Mouse (Mus musculus): ENCODE data around the gene Limch1. TPM values are rescaled to one million over a fixed set of nuclear protein-coding genes. Genes with fewer than 3 reads are reported as not detected.

Gene Limch1
- polyA plus RNA-seq (2011; ENCODE audit: insufficient read depth, insufficient read length, low read depth, missing spikeins) = 9.8 and 15.7 TPM in 2 replicates

DNA sequence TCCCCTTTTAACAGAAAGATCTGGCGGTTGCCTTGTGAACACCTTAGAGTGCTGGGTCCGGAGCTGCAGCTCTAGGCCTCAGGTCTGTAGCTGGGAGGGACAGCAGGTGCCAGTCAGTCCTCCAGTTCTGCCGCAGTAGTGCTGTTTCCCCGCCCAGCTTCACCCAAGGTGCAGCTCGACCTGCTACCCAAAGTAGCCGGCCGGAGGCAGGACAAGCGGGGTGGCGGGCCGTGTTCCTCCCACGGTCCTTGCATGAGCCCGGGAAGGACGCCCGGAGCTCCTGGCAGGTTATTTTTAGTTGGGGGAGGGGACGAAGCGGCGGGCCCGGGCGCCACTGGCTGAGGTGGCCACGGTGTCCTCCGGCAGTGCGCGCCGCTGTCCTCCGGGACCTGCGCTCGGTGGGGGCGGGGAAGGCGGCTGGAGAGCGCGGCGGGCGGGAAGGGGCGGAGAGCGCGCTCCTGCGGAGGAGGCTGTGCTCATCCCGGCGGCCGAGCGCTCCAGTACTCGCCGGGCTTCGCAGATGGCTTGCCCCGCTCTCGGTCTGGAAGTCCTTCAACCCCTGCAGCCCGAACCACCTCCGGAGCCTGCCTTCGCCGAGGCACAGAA lies at the start of gene Limch1:
TSS of gene Limch1 (plus strand) at position 438 of the 606 bp plus-strand sequence.
- H3K27me3 ChIP-seq (ENCODE audit: control insufficient read depth, insufficient read depth, low read length, poor library complexity, severe bottlenecking) = no peaks in the 10 kb centered on the region
- H3K9me3 ChIP-seq (replicated peaks; ENCODE audit: control insufficient read depth, insufficient read depth, low read length, poor library complexity, severe bottlenecking) = no peaks in the 10 kb centered on the region
- H3K36me3 ChIP-seq (ENCODE audit: control insufficient read depth, insufficient read depth, low read length, poor library complexity, severe bottlenecking) = no peaks in the 10 kb centered on the region
- no peak within 1 kb of the TSS for H3K27ac ChIP-seq (ENCODE audit: insufficient read depth, low read length)
- H3K9ac ChIP-seq (ENCODE audit: low read depth, poor library complexity, severe bottlenecking) = peak within 1 kb of the TSS; percentile 32
- H3K4me3 ChIP-seq (ENCODE audit: low read depth, low read length) = peak within 1 kb of the TSS; percentile 83
- H3K4me1 ChIP-seq (ENCODE audit: control insufficient read depth, insufficient read depth, low read length) = no peaks in the 10 kb centered on the region
- TF ChIP-seq CTCF (IDR thresholded peaks at IDR 0.05; ENCODE audit: low read depth, low read length) (no peak), POLR2A (IDR thresholded peaks at IDR 0.05; ENCODE audit: insufficient read depth, low read length) (no peak), EP300 (IDR thresholded peaks at IDR 0.05; ENCODE audit: insufficient read depth, low read depth, low read length) (no peak)

DNA sequence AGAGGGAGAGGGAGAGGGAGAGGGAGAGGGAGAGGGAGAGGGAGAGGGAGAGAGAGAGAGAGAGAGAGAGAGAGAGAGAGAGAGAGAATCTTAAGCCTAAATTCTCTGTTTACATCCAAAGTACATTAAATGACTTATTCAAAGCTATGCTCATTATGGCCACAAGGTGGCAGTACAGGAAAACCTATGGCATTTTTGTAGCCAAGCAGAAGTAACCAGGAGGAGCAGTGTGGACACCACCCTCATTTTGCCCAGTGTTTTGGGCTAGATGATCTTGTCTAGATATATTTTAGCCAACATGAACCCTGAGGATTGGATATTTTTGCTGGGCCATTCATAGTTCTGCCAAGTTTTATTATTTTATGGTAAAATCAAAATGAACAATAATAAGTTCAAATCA lies 48.5 kb upstream of the Limch1 start:
- Histone ChIP-seq H3K27ac (ENCODE audit: insufficient read depth, low read length) (no peak overlapping the region), H3K4me3 (ENCODE audit: low read depth, low read length) (no peak overlapping the region), H3K9ac (ENCODE audit: low read depth, poor library complexity, severe bottlenecking) (no peak overlapping the region), H3K4me1 (ENCODE audit: control insufficient read depth, insufficient read depth, low read length) (peaks cover 1% of the 10 kb centered on the region), H3K27me3 (ENCODE audit: control insufficient read depth, insufficient read depth, low read length, poor library complexity, severe bottlenecking) (no peaks in the 10 kb centered on the region), H3K36me3 (ENCODE audit: control insufficient read depth, insufficient read depth, low read length, poor library complexity, severe bottlenecking) (no peaks in the 10 kb centered on the region), H3K9me3 (replicated peaks; ENCODE audit: control insufficient read depth, insufficient read depth, low read length, poor library complexity, severe bottlenecking) (no peaks in the 10 kb centered on the region)
- no peak for TF ChIP-seq CTCF (IDR thresholded peaks at IDR 0.05; ENCODE audit: low read depth, low read length)
- no peak for TF ChIP-seq POLR2A (IDR thresholded peaks at IDR 0.05; ENCODE audit: insufficient read depth, low read length)
- TF ChIP-seq EP300 (IDR thresholded peaks at IDR 0.05; ENCODE audit: insufficient read depth, low read depth, low read length) = no peak

GRCm38 (mm10) chr5:66699911-66700310 lies 45.7 kb upstream of the Limch1 start:
- Histone ChIP-seq H3K36me3 (ENCODE audit: control insufficient read depth, insufficient read depth, low read length, poor library complexity, severe bottlenecking) (no peaks in the 10 kb centered on the region), H3K9ac (ENCODE audit: low read depth, poor library complexity, severe bottlenecking) (no peak overlapping the region), H3K9me3 (replicated peaks; ENCODE audit: control insufficient read depth, insufficient read depth, low read length, poor library complexity, severe bottlenecking) (no peaks in the 10 kb centered on the region), H3K27me3 (ENCODE audit: control insufficient read depth, insufficient read depth, low read length, poor library complexity, severe bottlenecking) (no peaks in the 10 kb centered on the region), H3K4me3 (ENCODE audit: low read depth, low read length) (no peak overlapping the region), H3K27ac (ENCODE audit: insufficient read depth, low read length) (no peak overlapping the region), H3K4me1 (ENCODE audit: control insufficient read depth, insufficient read depth, low read length) (peaks cover 1% of the 10 kb centered on the region)
- TF ChIP-seq EP300 (IDR thresholded peaks at IDR 0.05; ENCODE audit: insufficient read depth, low read depth, low read length) (no peak), POLR2A (IDR thresholded peaks at IDR 0.05; ENCODE audit: insufficient read depth, low read length) (no peak), CTCF (IDR thresholded peaks at IDR 0.05; ENCODE audit: low read depth, low read length) (no peak)

DNA sequence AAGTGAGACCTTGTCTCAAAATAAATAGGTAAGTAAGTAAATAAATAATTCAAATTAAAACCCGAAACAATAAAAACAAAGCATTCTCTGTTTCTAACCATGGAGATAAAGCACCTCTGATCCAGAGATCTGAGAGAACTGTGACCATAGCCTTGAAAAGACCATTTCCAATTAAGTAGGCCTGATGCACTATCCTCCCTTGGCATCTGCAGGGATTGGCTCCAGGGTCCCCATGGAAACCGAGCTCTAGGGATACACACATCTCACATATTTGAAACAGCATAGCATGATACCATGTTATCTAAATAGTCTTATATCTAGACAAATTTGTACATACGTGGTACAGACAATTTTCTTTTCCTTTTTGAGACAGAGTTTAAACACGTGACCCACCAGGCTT lies 43.7 kb upstream of the Limch1 start:
- Histone ChIP-seq H3K27ac (ENCODE audit: insufficient read depth, low read length) (no peak overlapping the region), H3K9ac (ENCODE audit: low read depth, poor library complexity, severe bottlenecking) (no peak overlapping the region), H3K27me3 (ENCODE audit: control insufficient read depth, insufficient read depth, low read length, poor library complexity, severe bottlenecking) (no peaks in the 10 kb centered on the region), H3K36me3 (ENCODE audit: control insufficient read depth, insufficient read depth, low read length, poor library complexity, severe bottlenecking) (no peaks in the 10 kb centered on the region), H3K4me3 (ENCODE audit: low read depth, low read length) (no peak overlapping the region), H3K9me3 (replicated peaks; ENCODE audit: control insufficient read depth, insufficient read depth, low read length, poor library complexity, severe bottlenecking) (no peaks in the 10 kb centered on the region), H3K4me1 (ENCODE audit: control insufficient read depth, insufficient read depth, low read length) (no peaks in the 10 kb centered on the region)
- TF ChIP-seq POLR2A (IDR thresholded peaks at IDR 0.05; ENCODE audit: insufficient read depth, low read length) (no peak), EP300 (IDR thresholded peaks at IDR 0.05; ENCODE audit: insufficient read depth, low read depth, low read length) (no peak), CTCF (IDR thresholded peaks at IDR 0.05; ENCODE audit: low read depth, low read length) (no peak)

DNA sequence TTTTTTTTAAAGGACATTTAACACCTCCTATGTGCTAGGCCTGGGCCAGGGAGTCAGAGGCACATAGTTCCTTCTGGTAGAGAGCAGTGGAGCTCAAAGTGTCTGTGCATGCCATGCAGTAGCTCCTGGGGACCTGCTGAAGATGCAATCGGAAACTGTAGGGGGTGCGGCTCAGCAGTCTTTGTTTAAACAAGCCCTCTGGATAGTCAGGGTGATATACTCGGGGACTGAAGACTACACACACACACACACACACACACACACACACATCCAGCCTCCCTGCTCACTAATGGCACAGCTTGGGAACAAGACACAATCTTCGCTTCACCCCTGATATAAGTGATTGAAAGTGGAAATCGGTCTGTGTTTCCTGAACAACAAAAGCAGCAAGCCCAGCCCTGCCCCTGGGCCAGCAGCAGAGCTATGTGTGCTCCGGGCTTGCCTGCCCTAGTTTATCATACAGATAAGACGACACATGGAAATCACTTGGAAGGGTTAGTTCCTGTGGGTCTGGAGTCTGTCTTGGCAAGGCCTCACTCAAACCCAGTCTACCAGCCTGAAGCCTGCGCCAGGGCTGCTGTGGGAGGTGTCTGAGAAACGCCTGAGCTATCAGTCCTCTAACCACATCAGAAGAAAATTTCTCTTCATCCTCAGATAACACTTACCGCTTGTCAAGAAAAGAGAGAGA lies 42.2 kb upstream of the Limch1 start:
- no peak overlapping the region for H3K9ac ChIP-seq (ENCODE audit: low read depth, poor library complexity, severe bottlenecking)
- TF ChIP-seq CTCF (IDR thresholded peaks at IDR 0.05; ENCODE audit: low read depth, low read length) (no peak), EP300 (IDR thresholded peaks at IDR 0.05; ENCODE audit: insufficient read depth, low read depth, low read length) (no peak), POLR2A (IDR thresholded peaks at IDR 0.05; ENCODE audit: insufficient read depth, low read length) (no peak)
- no peaks in the 10 kb centered on the region for H3K4me1 ChIP-seq (ENCODE audit: control insufficient read depth, insufficient read depth, low read length)
- H3K9me3 ChIP-seq (replicated peaks; ENCODE audit: control insufficient read depth, insufficient read depth, low read length, poor library complexity, severe bottlenecking) = no peaks in the 10 kb centered on the region
- no peak overlapping the region for H3K4me3 ChIP-seq (ENCODE audit: low read depth, low read length)
- no peaks in the 10 kb centered on the region for H3K36me3 ChIP-seq (ENCODE audit: control insufficient read depth, insufficient read depth, low read length, poor library complexity, severe bottlenecking)
- no peaks in the 10 kb centered on the region for H3K27me3 ChIP-seq (ENCODE audit: control insufficient read depth, insufficient read depth, low read length, poor library complexity, severe bottlenecking)
- H3K27ac ChIP-seq (ENCODE audit: insufficient read depth, low read length) = no peak overlapping the region

- no peaks in the 10 kb centered on the region for H3K36me3 ChIP-seq (ENCODE audit: control insufficient read depth, insufficient read depth, low read length, poor library complexity, severe bottlenecking)
- no peaks in the 10 kb centered on the region for H3K4me1 ChIP-seq (ENCODE audit: control insufficient read depth, insufficient read depth, low read length)
- no peaks in the 10 kb centered on the region for H3K9me3 ChIP-seq (replicated peaks; ENCODE audit: control insufficient read depth, insufficient read depth, low read length, poor library complexity, severe bottlenecking)
- no peak overlapping the region for H3K27ac ChIP-seq (ENCODE audit: insufficient read depth, low read length)
- TF ChIP-seq EP300 (IDR thresholded peaks at IDR 0.05; ENCODE audit: insufficient read depth, low read depth, low read length) (no peak), CTCF (IDR thresholded peaks at IDR 0.05; ENCODE audit: low read depth, low read length) (no peak), POLR2A (IDR thresholded peaks at IDR 0.05; ENCODE audit: insufficient read depth, low read length) (no peak)
- no peaks in the 10 kb centered on the region for H3K27me3 ChIP-seq (ENCODE audit: control insufficient read depth, insufficient read depth, low read length, poor library complexity, severe bottlenecking)
- no peak overlapping the region for H3K9ac ChIP-seq (ENCODE audit: low read depth, poor library complexity, severe bottlenecking)
- H3K4me3 ChIP-seq (ENCODE audit: low read depth, low read length) = no peak overlapping the region
Observed at GRCm38 (mm10) chr5:66707859-66708258, 37.8 kb upstream of the Limch1 start.
